Mouse (Mus musculus): ENCODE data around the gene Atp6v1f. TPM values are rescaled to one million over a fixed set of nuclear protein-coding genes. Genes with fewer than 3 reads are reported as not detected.

Atp6v1f gene
- total RNA-seq (2014; fragmentation: Nextera tagmentation) (168 and 176 TPM in 2 replicates), total RNA-seq (2017) (167 and 198 TPM in 2 replicates)

- peak; percentile 96 for ATAC-seq (replicated peaks; ENCODE audit: low FRiP score, low TSS enrichment, poor library complexity, severe bottlenecking)
Observed at GRCm38 (mm10) chr6:29467583-29468354, at the start of gene Atp6v1f. Atp6v1f (plus strand) TSS chr6:29467718.

- ATAC-seq (replicated peaks; ENCODE audit: low FRiP score, low TSS enrichment, poor library complexity, severe bottlenecking), result no peak
Observed at GRCm38 (mm10) chr6:29420596-29420995, 46.9 kb upstream of the Atp6v1f start.

GRCm38 (mm10) chr6:29425118-29425517 is 42.4 kb upstream of the Atp6v1f start:
- ATAC-seq (replicated peaks; ENCODE audit: low FRiP score, low TSS enrichment, poor library complexity, severe bottlenecking), result no peak

GRCm38 (mm10) chr6:29426331-29426730 is 41.2 kb upstream of the Atp6v1f start:
- no peak for ATAC-seq (replicated peaks; ENCODE audit: low FRiP score, low TSS enrichment, poor library complexity, severe bottlenecking)

GRCm38 (mm10) chr6:29428171-29428570 is 39.3 kb upstream of the Atp6v1f start:
- no peak for ATAC-seq (replicated peaks; ENCODE audit: low FRiP score, low TSS enrichment, poor library complexity, severe bottlenecking)

GRCm38 (mm10) chr6:29430681-29431420 is 36.7 kb upstream of the Atp6v1f start:
- ATAC-seq (replicated peaks; ENCODE audit: low FRiP score, low TSS enrichment, poor library complexity, severe bottlenecking), result no peak

- ATAC-seq (replicated peaks; ENCODE audit: low FRiP score, low TSS enrichment, poor library complexity, severe bottlenecking), result no peak
Observed at GRCm38 (mm10) chr6:29431473-29431872, 36.0 kb upstream of the Atp6v1f start.

- ATAC-seq (replicated peaks; ENCODE audit: low FRiP score, low TSS enrichment, poor library complexity, severe bottlenecking), result no peak
Observed at GRCm38 (mm10) chr6:29432156-29432555, 35.4 kb upstream of the Atp6v1f start.

GRCm38 (mm10) chr6:29432676-29433037 is 34.9 kb upstream of the Atp6v1f start:
- ATAC-seq (replicated peaks; ENCODE audit: low FRiP score, low TSS enrichment, poor library complexity, severe bottlenecking), result no peak

- no peak for ATAC-seq (replicated peaks; ENCODE audit: low FRiP score, low TSS enrichment, poor library complexity, severe bottlenecking)
Observed at GRCm38 (mm10) chr6:29433038-29433803, 34.3 kb upstream of the Atp6v1f start, which contains the start of gene Flnc. Flnc (plus strand) TSS chr6:29433256.

- ATAC-seq (replicated peaks; ENCODE audit: low FRiP score, low TSS enrichment, poor library complexity, severe bottlenecking), result no peak
Observed at GRCm38 (mm10) chr6:29433804-29434795, 33.4 kb upstream of the Atp6v1f start.

GRCm38 (mm10) chr6:29434911-29435691 is 32.4 kb upstream of the Atp6v1f start:
- ATAC-seq (replicated peaks; ENCODE audit: low FRiP score, low TSS enrichment, poor library complexity, severe bottlenecking), result no peak

- ATAC-seq (replicated peaks; ENCODE audit: low FRiP score, low TSS enrichment, poor library complexity, severe bottlenecking), result no peak
Observed at GRCm38 (mm10) chr6:29435940-29436451, 31.5 kb upstream of the Atp6v1f start.

GRCm38 (mm10) chr6:29436461-29436934 is 31.0 kb upstream of the Atp6v1f start:
- ATAC-seq (replicated peaks; ENCODE audit: low FRiP score, low TSS enrichment, poor library complexity, severe bottlenecking), result no peak

- ATAC-seq (replicated peaks; ENCODE audit: low FRiP score, low TSS enrichment, poor library complexity, severe bottlenecking), result no peak
Observed at GRCm38 (mm10) chr6:29439251-29439650, 28.3 kb upstream of the Atp6v1f start.

GRCm38 (mm10) chr6:29439789-29440188 is 27.7 kb upstream of the Atp6v1f start:
- no peak for ATAC-seq (replicated peaks; ENCODE audit: low FRiP score, low TSS enrichment, poor library complexity, severe bottlenecking)

- ATAC-seq (replicated peaks; ENCODE audit: low FRiP score, low TSS enrichment, poor library complexity, severe bottlenecking), result peak; percentile 70; the same call in 1 of the 2 replicates
Observed at GRCm38 (mm10) chr6:29444773-29445172, 22.7 kb upstream of the Atp6v1f start.

GRCm38 (mm10) chr6:29445354-29445753 is 22.2 kb upstream of the Atp6v1f start:
- no peak for ATAC-seq (replicated peaks; ENCODE audit: low FRiP score, low TSS enrichment, poor library complexity, severe bottlenecking)
